Mouse (Mus musculus): ENCODE results near the gene Shc1. TPM values are rescaled to one million over a fixed set of nuclear protein-coding genes. Genes with fewer than 3 reads are reported as not detected.

Gene Shc1
- polyA plus RNA-seq, 1 experiment from 2014 or later, result 48.6 TPM

DNA sequence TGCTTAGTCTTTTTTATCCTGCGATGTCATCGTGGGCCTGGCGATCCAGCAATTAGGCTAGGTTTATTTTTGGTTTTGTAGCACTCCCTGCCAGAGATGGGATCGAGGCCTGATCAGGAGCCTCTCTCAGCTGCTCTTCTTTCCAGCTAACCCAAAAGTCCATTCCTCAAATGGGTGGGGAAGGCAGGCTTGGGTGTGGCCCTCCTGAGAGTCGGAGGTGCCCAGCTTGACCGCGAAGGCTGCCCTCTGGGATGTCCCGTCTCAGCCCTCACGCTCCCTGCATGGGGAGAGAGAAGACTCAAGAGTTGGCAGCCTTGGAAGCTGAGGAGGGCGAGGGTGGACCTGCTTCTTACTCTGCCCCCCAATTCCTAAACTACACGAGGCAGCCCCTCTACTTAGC is 16.3 kb downstream of the Shc1 start:
- Histone ChIP-seq H3K4me2 (replicated peaks; ENCODE audit: low read depth) (no peak overlapping the region), H3K9ac (ENCODE audit: low read depth, low read length) (no peak overlapping the region), H3K9me3 (ENCODE audit: control insufficient read depth) (no peaks in the 10 kb centered on the region), H3K27me3 (replicated peaks; ENCODE audit: control insufficient read depth, insufficient read depth, low read length) (no peaks in the 10 kb centered on the region), H3K4me3 (ENCODE audit: low read depth, low read length) (no peak overlapping the region), H3K4me1 (replicated peaks; ENCODE audit: control insufficient read depth, insufficient read depth, low read length) (0 out of 2 replicates have a peak, but pooled peaks cover 7% of the 10 kb centered on the region), H3K36me3 (ENCODE audit: control insufficient read depth, insufficient read depth) (peaks cover 23% of the 10 kb centered on the region), H3K27ac (ENCODE audit: low read depth, low read length) (no peak overlapping the region)
- WGBS, result 75% methylated on average over 11 of the region's 11 CpGs
- no peak for ATAC-seq
- no peak for TF ChIP-seq CTCF (IDR thresholded peaks at IDR 0.05; ENCODE audit: low read depth)

GRCm38 (mm10) chr3:89435041-89435440 is 16.8 kb downstream of the Shc1 start:
- no peak for TF ChIP-seq CTCF (IDR thresholded peaks at IDR 0.05; ENCODE audit: low read depth)

DNA sequence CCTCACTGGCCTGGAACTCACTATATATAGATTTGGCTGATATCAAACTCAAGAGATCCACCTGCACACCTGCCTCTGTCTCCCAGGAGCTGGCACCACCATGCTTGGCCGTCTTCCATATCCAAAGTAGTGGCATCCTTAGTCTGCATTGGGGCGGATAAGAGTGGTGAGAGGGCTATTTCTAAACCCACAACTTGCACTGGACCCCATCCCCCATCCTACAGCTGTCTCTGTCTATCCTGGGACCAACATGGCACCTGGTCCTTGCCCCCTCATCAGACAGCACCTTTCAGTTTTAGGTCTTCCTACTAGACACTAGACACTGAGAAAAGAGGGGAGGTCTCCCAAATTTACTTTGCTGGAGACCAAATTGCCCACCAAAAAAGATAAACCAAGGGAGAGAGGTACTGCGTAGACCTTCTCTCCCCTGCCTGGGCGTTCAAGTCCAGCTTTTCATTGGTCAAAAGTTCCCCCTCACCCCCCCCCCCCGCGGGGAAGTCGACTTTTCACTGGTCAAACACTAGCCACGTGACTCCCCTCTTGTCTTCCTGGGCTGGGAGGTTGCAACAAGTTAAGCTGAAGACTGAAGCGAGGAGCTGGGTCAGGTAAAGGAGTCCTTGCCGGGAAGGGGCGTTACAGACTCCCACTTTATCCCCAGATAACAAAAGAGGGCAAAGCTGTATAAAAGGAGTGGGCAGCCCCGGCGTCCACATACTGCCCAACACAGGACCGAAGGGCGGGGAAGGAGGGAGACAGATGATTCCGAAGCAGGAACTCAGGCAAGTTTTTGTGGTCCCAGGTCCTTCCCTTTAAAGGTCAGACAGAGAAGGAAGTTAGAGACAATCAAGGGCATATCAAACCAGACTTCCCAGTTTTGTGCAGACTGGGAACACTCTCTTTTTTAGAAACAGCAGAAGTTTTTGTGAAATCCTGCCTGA is 18.2 kb downstream of the Shc1 start, which contains the start of gene Pbxip1:
TSS of gene Pbxip1 (plus strand) at position 531 of the 938 bp plus-strand sequence.
- peaks cover 34% of the 10 kb centered on the region for H3K36me3 ChIP-seq (ENCODE audit: control insufficient read depth, insufficient read depth)
- peak within 1 kb of the TSS; percentile 74 for H3K27ac ChIP-seq (ENCODE audit: low read depth, low read length)
- WGBS, result 5% methylated on average over 16 of the region's 16 CpGs
- H3K27me3 ChIP-seq (replicated peaks; ENCODE audit: control insufficient read depth, insufficient read depth, low read length), result no peaks in the 10 kb centered on the region
- TF ChIP-seq CTCF (IDR thresholded peaks at IDR 0.05; ENCODE audit: low read depth), result no peak
- H3K9me3 ChIP-seq (ENCODE audit: control insufficient read depth), result no peaks in the 10 kb centered on the region
- ATAC-seq, result peak; percentile 73
- peak within 1 kb of the TSS; percentile 77 for H3K4me2 ChIP-seq (replicated peaks; ENCODE audit: low read depth)
- H3K4me3 ChIP-seq (ENCODE audit: low read depth, low read length), result peak within 1 kb of the TSS; percentile 52
- H3K4me1 ChIP-seq (replicated peaks; ENCODE audit: control insufficient read depth, insufficient read depth, low read length), result 0 out of 2 replicates have a peak, but pooled peaks cover under 1% of the 10 kb centered on the region
- H3K9ac ChIP-seq (ENCODE audit: low read depth, low read length), result peak within 1 kb of the TSS; percentile 53

More at GRCm38 (mm10) chr3:89435041-89435440, 16.8 kb downstream of the Shc1 start:
- Histone ChIP-seq H3K9me3 (ENCODE audit: control insufficient read depth) (no peaks in the 10 kb centered on the region), H3K4me2 (replicated peaks; ENCODE audit: low read depth) (no peak overlapping the region), H3K4me3 (ENCODE audit: low read depth, low read length) (no peak overlapping the region), H3K4me1 (replicated peaks; ENCODE audit: control insufficient read depth, insufficient read depth, low read length) (0 out of 2 replicates have a peak, but pooled peaks cover 7% of the 10 kb centered on the region), H3K36me3 (ENCODE audit: control insufficient read depth, insufficient read depth) (peaks cover 27% of the 10 kb centered on the region), H3K27ac (ENCODE audit: low read depth, low read length) (no peak overlapping the region), H3K27me3 (replicated peaks; ENCODE audit: control insufficient read depth, insufficient read depth, low read length) (no peaks in the 10 kb centered on the region), H3K9ac (ENCODE audit: low read depth, low read length) (no peak overlapping the region)
- no peak for ATAC-seq
- 78% methylated on average over 7 of the region's 7 CpGs for WGBS

- no peaks in the 10 kb centered on the region for H3K4me1 ChIP-seq (replicated peaks; ENCODE audit: control insufficient read depth, insufficient read depth, low read length)
- peak; percentile 26; the same call in 1 of the 2 replicates for ATAC-seq
- peak overlapping the region; percentile 77 for H3K4me2 ChIP-seq (replicated peaks; ENCODE audit: low read depth)
- H3K27ac ChIP-seq (ENCODE audit: low read depth, low read length), result no peak overlapping the region
- peaks cover 33% of the 10 kb centered on the region for H3K36me3 ChIP-seq (ENCODE audit: control insufficient read depth, insufficient read depth)
- H3K27me3 ChIP-seq (replicated peaks; ENCODE audit: control insufficient read depth, insufficient read depth, low read length), result no peaks in the 10 kb centered on the region
- TF ChIP-seq CTCF (IDR thresholded peaks at IDR 0.05; ENCODE audit: low read depth), result no peak
- H3K4me3 ChIP-seq (ENCODE audit: low read depth, low read length), result peak overlapping the region; percentile 52
- H3K9ac ChIP-seq (ENCODE audit: low read depth, low read length), result peak overlapping the region; percentile 53; the same call in 1 of the 2 replicates
- no peaks in the 10 kb centered on the region for H3K9me3 ChIP-seq (ENCODE audit: control insufficient read depth)
- WGBS, result 25% methylated on average over 5 of the region's 5 CpGs
Measured at GRCm38 (mm10) chr3:89437269-89437668, 19.0 kb downstream of the Shc1 start.

DNA sequence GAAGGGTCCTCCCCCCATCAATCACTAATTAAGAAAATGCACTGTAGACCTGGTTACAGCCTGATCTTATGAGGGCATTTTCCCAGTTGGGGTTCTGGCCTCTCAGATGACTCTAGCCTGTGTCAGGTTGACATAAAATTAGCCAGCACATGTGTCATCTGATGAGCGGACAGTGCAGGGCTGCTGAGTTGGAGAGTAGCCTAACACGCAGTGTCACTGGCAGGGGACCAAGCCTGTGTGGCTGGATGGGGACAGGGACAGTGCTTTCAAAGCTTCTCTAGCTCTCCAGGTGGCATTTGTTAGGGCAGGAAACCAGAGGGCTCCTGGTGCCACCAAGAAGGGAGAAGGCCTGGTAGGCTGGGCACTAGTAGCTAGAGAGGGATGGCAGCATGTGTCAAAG is 22.4 kb downstream of the Shc1 start:
- 91% methylated on average over 2 of the region's 2 CpGs for WGBS
- Histone ChIP-seq H3K4me2 (replicated peaks; ENCODE audit: low read depth) (no peak overlapping the region), H3K9ac (ENCODE audit: low read depth, low read length) (no peak overlapping the region), H3K4me1 (replicated peaks; ENCODE audit: control insufficient read depth, insufficient read depth, low read length) (no peaks in the 10 kb centered on the region), H3K27ac (ENCODE audit: low read depth, low read length) (no peak overlapping the region), H3K27me3 (replicated peaks; ENCODE audit: control insufficient read depth, insufficient read depth, low read length) (no peaks in the 10 kb centered on the region), H3K36me3 (ENCODE audit: control insufficient read depth, insufficient read depth) (peaks cover 43% of the 10 kb centered on the region), H3K9me3 (ENCODE audit: control insufficient read depth) (no peaks in the 10 kb centered on the region), H3K4me3 (ENCODE audit: low read depth, low read length) (no peak overlapping the region)
- TF ChIP-seq CTCF (IDR thresholded peaks at IDR 0.05; ENCODE audit: low read depth), result no peak
- no peak for ATAC-seq

DNA sequence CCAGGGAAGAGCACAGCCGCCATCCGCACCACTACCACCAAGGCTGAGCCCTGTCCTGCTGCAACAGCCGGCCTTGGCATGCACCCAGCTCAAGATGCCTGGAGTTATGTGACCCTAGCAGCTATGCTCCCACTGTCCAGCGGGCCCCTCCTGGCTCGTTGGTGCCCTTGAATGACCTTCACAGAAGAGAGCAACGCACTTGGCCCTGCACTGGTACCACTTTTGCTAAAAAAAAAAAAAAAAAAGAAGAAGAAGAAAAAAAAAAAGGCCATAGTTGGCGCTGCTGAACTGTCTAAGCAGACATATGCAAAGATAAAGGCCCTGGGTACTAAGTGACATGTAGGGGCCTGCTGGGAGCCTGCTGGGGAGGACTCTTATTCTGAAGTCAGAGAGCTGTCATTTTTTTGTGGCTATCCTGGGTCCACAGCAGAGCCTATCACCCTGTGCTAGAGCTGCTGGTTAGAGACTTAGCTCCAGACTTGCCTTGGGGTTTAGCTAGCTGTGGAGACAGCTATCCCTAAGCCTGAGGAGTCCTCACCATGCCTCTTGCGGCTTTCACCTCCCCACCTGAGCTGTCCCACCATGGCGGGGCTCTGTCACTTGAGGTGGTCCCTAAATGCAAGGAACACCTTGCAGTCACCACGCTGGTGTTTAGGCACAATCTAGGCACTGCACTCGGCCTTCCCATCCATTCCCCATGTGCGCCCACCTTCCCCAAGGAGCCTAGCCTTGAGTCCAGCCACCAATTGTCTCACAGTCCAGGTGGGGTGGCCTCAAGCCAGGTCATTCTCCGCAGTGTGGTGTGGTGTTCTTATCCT is 30.7 kb downstream of the Shc1 start:
- ATAC-seq, result 0 out of 2 replicates have a peak, but pooled peaks have one; percentile 18
- H3K36me3 ChIP-seq (ENCODE audit: control insufficient read depth, insufficient read depth), result peaks cover 43% of the 10 kb centered on the region
- no peak overlapping the region for H3K4me2 ChIP-seq (replicated peaks; ENCODE audit: low read depth)
- H3K9ac ChIP-seq (ENCODE audit: low read depth, low read length), result no peak overlapping the region
- H3K27ac ChIP-seq (ENCODE audit: low read depth, low read length), result no peak overlapping the region
- no peak for TF ChIP-seq CTCF (IDR thresholded peaks at IDR 0.05; ENCODE audit: low read depth)
- WGBS, result 64% methylated on average over 13 of the region's 13 CpGs
- no peaks in the 10 kb centered on the region for H3K27me3 ChIP-seq (replicated peaks; ENCODE audit: control insufficient read depth, insufficient read depth, low read length)
- no peak overlapping the region for H3K4me3 ChIP-seq (ENCODE audit: low read depth, low read length)
- H3K9me3 ChIP-seq (ENCODE audit: control insufficient read depth), result no peaks in the 10 kb centered on the region
- no peaks in the 10 kb centered on the region for H3K4me1 ChIP-seq (replicated peaks; ENCODE audit: control insufficient read depth, insufficient read depth, low read length)
